Mouse (Mus musculus): Measurements from ENCODE around the gene 4931428F04Rik. TPM values are rescaled to one million over a fixed set of nuclear protein-coding genes. Genes with fewer than 3 reads are reported as not detected.

Gene 4931428F04Rik
- polyA plus RNA-seq, 1 experiment = 6.0 TPM

DNA sequence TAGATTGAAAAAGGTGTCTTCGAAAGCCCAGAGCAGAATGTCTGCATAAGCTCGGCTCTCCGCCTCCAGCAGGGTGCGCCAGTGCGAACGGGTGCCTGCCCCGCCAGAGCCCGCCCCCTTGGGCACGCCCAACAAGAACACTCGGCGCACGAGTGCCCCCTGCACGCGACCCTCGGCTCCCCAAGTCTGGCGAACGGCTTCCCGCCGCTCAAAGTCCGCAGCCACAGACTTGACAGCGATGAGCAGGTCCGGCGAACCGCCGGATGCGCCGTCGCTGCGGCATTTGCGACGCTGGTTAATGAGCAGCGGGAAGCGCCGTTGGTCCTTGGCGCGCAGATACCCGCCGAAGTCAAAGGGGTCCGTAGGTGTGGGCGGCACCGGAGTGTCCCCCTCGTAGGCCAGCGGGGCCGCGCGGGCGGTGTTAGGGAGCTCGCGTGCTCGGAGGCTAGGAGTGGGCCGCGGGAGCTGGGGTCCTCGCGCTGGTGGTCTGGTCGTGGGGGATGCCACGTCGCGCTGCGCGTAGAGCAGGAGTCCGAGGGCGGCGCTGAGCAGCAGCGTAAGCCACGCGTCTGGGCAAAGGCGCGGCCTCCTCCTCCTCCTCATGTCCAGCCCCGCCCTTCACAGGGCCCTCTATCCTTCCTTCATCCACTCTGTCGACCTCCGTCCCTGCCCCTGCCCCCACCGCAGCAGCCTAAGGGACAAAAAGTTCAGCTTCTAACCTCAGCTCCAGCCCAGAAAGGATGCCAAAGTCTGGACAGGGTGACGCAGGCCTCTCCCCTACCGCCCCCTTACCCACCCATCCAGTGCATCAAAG lies 35.3 kb downstream of the 4931428F04Rik start:
- Histone ChIP-seq H3K4me3 (ENCODE audit: insufficient read depth, poor library complexity, severe bottlenecking) (peak overlapping the region; percentile 55), H3ac (ENCODE audit: control insufficient read depth, insufficient read length, low read depth) (peak overlapping the region; percentile 80), H3K27me3 (ENCODE audit: control insufficient read depth, insufficient read depth, insufficient read length) (no peaks in the 10 kb centered on the region), H3K79me2 (ENCODE audit: control insufficient read depth, insufficient read depth) (no peaks in the 10 kb centered on the region), H3K79me3 (ENCODE audit: low read depth) (no peaks in the 10 kb centered on the region), H3K36me3 (ENCODE audit: control insufficient read depth, insufficient read depth) (peaks cover 32% of the 10 kb centered on the region)
- TF ChIP-seq CEBPB (IDR thresholded peaks at IDR 0.05; ENCODE audit: low read depth) = no peak
- peak; percentile 93 for TF ChIP-seq CTCF (IDR thresholded peaks at IDR 0.05; ENCODE audit: control insufficient read depth, insufficient read depth, insufficient read length)
- no peak for TF ChIP-seq FOSL1 (IDR thresholded peaks at IDR 0.05; ENCODE audit: insufficient read depth, low read length, poor library complexity, severe bottlenecking)
- peak; percentile 17 for TF ChIP-seq MAX (IDR thresholded peaks at IDR 0.05)

DNA sequence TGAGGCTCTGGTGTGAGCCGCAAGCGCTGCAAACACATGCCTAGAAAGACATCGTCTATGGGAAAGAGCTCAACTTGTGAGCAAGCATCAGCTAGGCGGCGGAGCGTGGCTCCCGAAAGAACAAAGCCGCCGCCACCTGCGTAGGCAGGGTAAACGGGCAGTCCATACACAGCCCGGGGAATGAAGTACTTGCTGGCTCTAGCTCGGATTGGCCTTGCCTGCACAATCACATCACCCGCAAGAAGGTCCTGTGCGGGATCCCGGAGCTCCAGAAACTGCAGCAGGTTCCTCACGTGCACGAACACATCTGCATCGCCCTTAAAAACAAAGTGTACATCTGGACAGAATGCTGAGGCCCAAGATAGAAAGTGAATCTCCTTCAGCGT lies 35.9 kb downstream of the 4931428F04Rik start:
- no peak overlapping the region for H3ac ChIP-seq (ENCODE audit: control insufficient read depth, insufficient read length, low read depth)
- H3K79me2 ChIP-seq (ENCODE audit: control insufficient read depth, insufficient read depth) = no peaks in the 10 kb centered on the region
- H3K79me3 ChIP-seq (ENCODE audit: low read depth) = no peaks in the 10 kb centered on the region
- no peak overlapping the region for H3K4me3 ChIP-seq (ENCODE audit: insufficient read depth, poor library complexity, severe bottlenecking)
- no peaks in the 10 kb centered on the region for H3K27me3 ChIP-seq (ENCODE audit: control insufficient read depth, insufficient read depth, insufficient read length)
- H3K36me3 ChIP-seq (ENCODE audit: control insufficient read depth, insufficient read depth) = peaks cover 38% of the 10 kb centered on the region
- TF ChIP-seq MYOD1 (IDR thresholded peaks at IDR 0.05; ENCODE audit: control insufficient read depth, insufficient read length, low read depth) (no peak), USF1 (IDR thresholded peaks at IDR 0.05; ENCODE audit: low read depth) (no peak), MAX (IDR thresholded peaks at IDR 0.05) (no peak), CEBPB (IDR thresholded peaks at IDR 0.05; ENCODE audit: low read depth) (no peak), CTCF (IDR thresholded peaks at IDR 0.05; ENCODE audit: control insufficient read depth, insufficient read depth, insufficient read length) (no peak), FOSL1 (IDR thresholded peaks at IDR 0.05; ENCODE audit: insufficient read depth, low read length, poor library complexity, severe bottlenecking) (no peak), MYOG (IDR thresholded peaks at IDR 0.05; ENCODE audit: control insufficient read depth, extremely low read depth, insufficient read length) (no peak)

DNA sequence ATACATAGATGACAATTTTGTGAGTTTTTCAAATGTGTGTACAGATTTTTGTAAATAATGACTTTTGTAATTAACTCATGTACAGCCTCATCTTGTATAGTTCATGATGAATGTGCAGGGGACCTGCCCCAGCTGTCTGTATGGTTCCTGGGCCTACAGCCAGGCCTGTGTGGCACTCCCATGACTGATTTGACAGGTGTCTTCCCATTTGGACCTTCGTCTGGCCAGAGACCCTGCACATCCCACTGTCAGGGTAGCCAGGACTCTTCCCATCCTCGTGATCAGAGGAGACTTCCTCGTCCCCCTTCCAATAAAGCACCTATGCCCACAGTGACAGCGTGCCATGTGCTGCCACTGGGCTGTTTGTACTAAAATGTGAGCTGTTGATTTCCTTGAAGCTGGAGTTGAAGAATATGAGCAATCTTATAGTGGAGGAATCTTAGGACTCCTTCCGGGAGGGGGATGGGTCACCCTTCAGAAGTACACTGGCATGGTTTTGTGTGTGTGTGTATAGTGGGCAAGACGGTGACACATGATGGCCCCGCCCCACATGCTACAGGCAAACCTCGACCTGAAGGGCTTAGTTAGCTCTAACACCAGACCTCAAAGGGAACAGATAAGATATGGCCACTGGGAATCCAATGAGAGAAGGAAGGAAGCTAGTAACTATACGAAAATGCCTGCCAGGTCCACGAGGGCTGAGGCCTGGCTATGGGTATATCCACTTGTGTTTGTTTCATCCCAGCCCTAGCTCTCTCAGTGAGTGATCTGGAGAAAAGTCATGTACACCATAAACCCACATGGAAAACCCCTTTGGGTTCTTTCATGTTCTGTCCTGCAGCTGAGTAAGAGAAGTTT lies 36.8 kb downstream of the 4931428F04Rik start:
- Histone ChIP-seq H3K4me3 (ENCODE audit: insufficient read depth, poor library complexity, severe bottlenecking) (no peak overlapping the region), H3K36me3 (ENCODE audit: control insufficient read depth, insufficient read depth) (peaks cover 39% of the 10 kb centered on the region), H3ac (ENCODE audit: control insufficient read depth, insufficient read length, low read depth) (no peak overlapping the region), H3K79me3 (ENCODE audit: low read depth) (no peaks in the 10 kb centered on the region), H3K27me3 (ENCODE audit: control insufficient read depth, insufficient read depth, insufficient read length) (no peaks in the 10 kb centered on the region), H3K79me2 (ENCODE audit: control insufficient read depth, insufficient read depth) (no peaks in the 10 kb centered on the region)
- TF ChIP-seq MAX (IDR thresholded peaks at IDR 0.05) = no peak
- no peak for TF ChIP-seq MYOG (IDR thresholded peaks at IDR 0.05; ENCODE audit: control insufficient read depth, extremely low read depth, insufficient read length)
- TF ChIP-seq CEBPB (IDR thresholded peaks at IDR 0.05; ENCODE audit: low read depth) = no peak
- no peak for TF ChIP-seq CTCF (IDR thresholded peaks at IDR 0.05; ENCODE audit: control insufficient read depth, insufficient read depth, insufficient read length)
- TF ChIP-seq MYOD1 (IDR thresholded peaks at IDR 0.05; ENCODE audit: control insufficient read depth, insufficient read length, low read depth) = no peak
- no peak for TF ChIP-seq FOSL1 (IDR thresholded peaks at IDR 0.05; ENCODE audit: insufficient read depth, low read length, poor library complexity, severe bottlenecking)
- TF ChIP-seq USF1 (IDR thresholded peaks at IDR 0.05; ENCODE audit: low read depth) = no peak

DNA sequence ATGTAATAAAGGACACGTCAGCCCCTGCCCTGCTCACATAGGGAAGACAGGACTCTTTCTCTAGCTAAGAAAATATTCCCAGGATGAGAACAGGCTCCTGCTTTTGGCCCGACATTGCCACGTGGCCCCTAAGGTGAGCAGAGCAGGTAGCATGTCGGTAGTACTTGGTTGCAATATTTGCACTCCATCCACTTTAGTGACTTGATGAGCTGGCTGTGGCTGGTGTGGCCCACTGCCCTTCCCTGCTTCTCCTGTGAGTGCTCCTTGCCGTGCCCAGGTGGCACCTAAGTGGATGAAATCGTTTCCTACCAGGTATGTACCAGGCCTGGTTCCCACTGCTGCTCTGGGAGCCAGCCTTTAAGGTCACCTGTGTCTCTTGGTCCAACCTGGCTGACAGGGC lies 37.7 kb downstream of the 4931428F04Rik start:
- Histone ChIP-seq H3K79me3 (ENCODE audit: low read depth) (no peaks in the 10 kb centered on the region), H3K27me3 (ENCODE audit: control insufficient read depth, insufficient read depth, insufficient read length) (no peaks in the 10 kb centered on the region), H3K79me2 (ENCODE audit: control insufficient read depth, insufficient read depth) (no peaks in the 10 kb centered on the region), H3K36me3 (ENCODE audit: control insufficient read depth, insufficient read depth) (peaks cover 39% of the 10 kb centered on the region), H3ac (ENCODE audit: control insufficient read depth, insufficient read length, low read depth) (no peak overlapping the region), H3K4me3 (ENCODE audit: insufficient read depth, poor library complexity, severe bottlenecking) (no peak overlapping the region)
- TF ChIP-seq MAX (IDR thresholded peaks at IDR 0.05) = no peak

DNA sequence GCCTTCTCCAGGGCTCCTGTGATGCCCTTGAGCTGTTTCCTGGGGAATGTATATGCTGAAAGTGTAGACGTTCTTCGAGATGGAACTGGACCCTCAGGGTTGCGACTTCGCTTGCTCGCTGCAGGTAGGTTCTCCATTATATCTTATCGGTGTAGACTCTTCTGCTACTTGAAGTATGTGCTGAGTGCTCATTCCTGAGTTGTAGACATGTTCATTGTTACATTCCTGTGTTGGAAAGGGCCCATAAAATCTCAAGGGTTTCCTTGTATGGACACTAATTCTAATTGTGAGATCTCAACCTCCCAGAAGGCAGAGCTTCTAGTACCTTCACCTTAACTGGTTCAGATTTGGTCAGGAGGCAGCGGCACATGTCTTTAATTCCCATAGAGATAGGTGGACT lies 48.6 kb downstream of the 4931428F04Rik start:
- no peaks in the 10 kb centered on the region for H3K27me3 ChIP-seq (ENCODE audit: control insufficient read depth, insufficient read depth, insufficient read length)
- no peak overlapping the region for H3ac ChIP-seq (ENCODE audit: control insufficient read depth, insufficient read length, low read depth)
- H3K79me2 ChIP-seq (ENCODE audit: control insufficient read depth, insufficient read depth) = no peaks in the 10 kb centered on the region
- H3K36me3 ChIP-seq (ENCODE audit: control insufficient read depth, insufficient read depth) = peaks cover 34% of the 10 kb centered on the region
- TF ChIP-seq MAX (IDR thresholded peaks at IDR 0.05) (no peak), MYOG (IDR thresholded peaks at IDR 0.05; ENCODE audit: control insufficient read depth, extremely low read depth, insufficient read length) (no peak), CEBPB (IDR thresholded peaks at IDR 0.05; ENCODE audit: low read depth) (no peak), FOSL1 (IDR thresholded peaks at IDR 0.05; ENCODE audit: insufficient read depth, low read length, poor library complexity, severe bottlenecking) (no peak), CTCF (IDR thresholded peaks at IDR 0.05; ENCODE audit: control insufficient read depth, insufficient read depth, insufficient read length) (no peak), USF1 (IDR thresholded peaks at IDR 0.05; ENCODE audit: low read depth) (no peak), MYOD1 (IDR thresholded peaks at IDR 0.05; ENCODE audit: control insufficient read depth, insufficient read length, low read depth) (no peak)
- H3K79me3 ChIP-seq (ENCODE audit: low read depth) = no peaks in the 10 kb centered on the region
- no peak overlapping the region for H3K4me3 ChIP-seq (ENCODE audit: insufficient read depth, poor library complexity, severe bottlenecking)

Data from C2C12 (cell line).